8 mouse cellular contexts compared by ENCODE assay signal in the genomic region with DNA sequence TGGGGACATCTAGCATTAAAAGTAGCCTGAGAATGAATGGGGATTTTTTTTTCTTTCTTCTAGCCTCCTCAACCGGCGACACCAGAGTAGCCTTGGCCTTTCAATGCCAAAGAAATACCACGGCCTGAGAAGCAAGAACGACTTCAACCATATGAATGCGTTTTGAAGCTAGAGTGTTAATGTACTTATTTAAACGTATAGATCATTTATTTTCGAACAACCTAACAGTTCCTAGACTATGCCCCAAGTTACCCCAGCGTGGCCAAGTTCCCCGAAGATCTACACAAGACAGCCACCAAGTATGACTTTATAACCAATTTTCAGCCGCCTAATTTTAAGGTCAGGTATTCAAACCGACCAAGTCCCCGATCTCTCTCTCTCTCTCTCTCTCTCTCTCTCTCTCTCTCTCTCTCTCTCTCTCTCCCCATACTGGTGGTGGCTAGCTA. TPM values are rescaled to one million over a fixed set of nuclear protein-coding genes. Genes with fewer than 3 reads are reported as not detected.
DNase-seq lines count a peak whose midpoint lies in the region; ATAC-seq and TF ChIP-seq lines count a peak whose summit lies in the region.
"Had no signal": no experiment of that assay in that cellular context is flagged by ENCODE, and none has a peak within 500 bp of the region (broad histone marks: within the 10 kb centered on the region; RNA-seq: fewer than 3 reads in every experiment).

No protein-coding gene starts in this region.

- H3K27ac ChIP-seq in lung, postnatal 0 days (ENCODE audit: low read length), result no peak overlapping the region
- H3K27ac ChIP-seq in forebrain, embryonic 11.5 days (ENCODE audit: low read depth, low read length), result no peak overlapping the region
- 0 out of 2 replicates have a peak overlapping the region, but pooled peaks have one; percentile 44 for H3K27ac ChIP-seq in stomach, embryonic 15.5 days

- H3K9me3 ChIP-seq in lung, postnatal 0 days (ENCODE audit: low read length), result no peaks in the 10 kb centered on the region
- H3K9me3 ChIP-seq in forebrain, embryonic 11.5 days (ENCODE audit: control insufficient read depth, low read length), result no peaks in the 10 kb centered on the region
- H3K9me3 ChIP-seq in stomach, embryonic 15.5 days, result no peaks in the 10 kb centered on the region

- peak overlapping the region; percentile 85 for H3K4me2 ChIP-seq in lung, postnatal 0 days (replicated peaks; ENCODE audit: low read depth, low read length)
- H3K4me2 ChIP-seq in forebrain, embryonic 11.5 days (ENCODE audit: low read depth, low read length, severe bottlenecking), result peak overlapping the region; percentile 70; the same call in 1 of the 2 replicates
- peak overlapping the region; percentile 97 for H3K4me2 ChIP-seq in stomach, embryonic 15.5 days

- DNase-seq in lung, postnatal 0 days (ENCODE audit: low spot score), result no peak
- no peak for DNase-seq in lung, postnatal 10 days
- no peak for DNase-seq in forebrain, embryonic 11.5 days (ENCODE audit: low spot score)
- DNase-seq in liver, result peak; percentile 0
- no peak for DNase-seq in cerebellum, adult 9-10 months
- no peak for DNase-seq in cerebellum, adult 11 months

- peak overlapping the region; percentile 52 for H3K4me3 ChIP-seq in lung, postnatal 0 days (ENCODE audit: low read depth, low read length)
- H3K4me3 ChIP-seq in forebrain, embryonic 11.5 days (ENCODE audit: low read depth, low read length), result no peak overlapping the region; the same call in 1 of the 2 replicates
- peak overlapping the region; percentile 57 for H3K4me3 ChIP-seq in stomach, embryonic 15.5 days (replicated peaks)

- no peak for TF ChIP-seq CTCF in lung, postnatal 0 days (IDR thresholded peaks at IDR 0.05)

- no peak for TF ChIP-seq EP300 in lung, postnatal 0 days (IDR thresholded peaks at IDR 0.05)

- no peak overlapping the region for H3K9ac ChIP-seq in lung, postnatal 0 days (replicated peaks; ENCODE audit: low read depth)
- no peak overlapping the region for H3K9ac ChIP-seq in forebrain, embryonic 11.5 days (ENCODE audit: low read length)
- H3K9ac ChIP-seq in stomach, embryonic 15.5 days, result no peak overlapping the region

- no peaks in the 10 kb centered on the region for H3K36me3 ChIP-seq in lung, postnatal 0 days (ENCODE audit: insufficient read depth, low read length)
- no peaks in the 10 kb centered on the region for H3K36me3 ChIP-seq in forebrain, embryonic 11.5 days (ENCODE audit: control insufficient read depth, insufficient read depth, low read length)
- no peaks in the 10 kb centered on the region for H3K36me3 ChIP-seq in stomach, embryonic 15.5 days

- ATAC-seq in lung, postnatal 0 days, result no peak
- ATAC-seq in forebrain, embryonic 11.5 days (replicated peaks; ENCODE audit: low FRiP score), result no peak
- ATAC-seq in stomach, embryonic 15.5 days (ENCODE audit: insufficient read depth, low FRiP score, low read depth), result no peak

- peaks cover 10% of the 10 kb centered on the region for H3K4me1 ChIP-seq in lung, postnatal 0 days (ENCODE audit: insufficient read depth, low read depth, low read length)
- peaks cover 9% of the 10 kb centered on the region for H3K4me1 ChIP-seq in forebrain, embryonic 11.5 days (replicated peaks; ENCODE audit: control insufficient read depth, insufficient read depth, low read length)
- H3K4me1 ChIP-seq in stomach, embryonic 15.5 days, result peaks cover 24% of the 10 kb centered on the region

- peaks cover 90% of the 10 kb centered on the region for H3K27me3 ChIP-seq in lung, postnatal 0 days (replicated peaks; ENCODE audit: insufficient read depth, low read length)
- H3K27me3 ChIP-seq in forebrain, embryonic 11.5 days (ENCODE audit: control insufficient read depth, insufficient read depth, low read length), result peaks cover 100% of the 10 kb centered on the region
- peaks cover 93% of the 10 kb centered on the region for H3K27me3 ChIP-seq in stomach, embryonic 15.5 days (replicated peaks)

- 31% methylated on average over 12 of the region's 12 CpGs for WGBS in lung, postnatal 0 days
- 7% methylated on average over 12 of the region's 12 CpGs for WGBS in forebrain, embryonic 11.5 days
- WGBS in stomach, embryonic 15.5 days, result 23% methylated on average over 12 of the region's 12 CpGs

RNA-seq across cellular contexts. Expression of a gene that starts 0.8 kb away (rescaled TPM):
- polyA plus RNA-seq in lung, postnatal 0 days (2015; fragmentation: Nextera tagmentation; extraction: Ambion mirVana), result 7.5 and 8.7 TPM in 2 replicates
- polyA plus RNA-seq in forebrain, embryonic 11.5 days (2014; fragmentation: Nextera tagmentation; extraction: Ambion mirVana), result not detected in 2 replicates
- 7.6 and 12.1 TPM in 2 replicates for polyA plus RNA-seq in stomach, embryonic 15.5 days (2015; fragmentation: Nextera tagmentation; extraction: Ambion mirVana)

RNA-seq across cellular contexts. Expression of a gene that starts 7.7 kb away (rescaled TPM):
- polyA plus RNA-seq in lung, postnatal 0 days (2015; fragmentation: Nextera tagmentation; extraction: Ambion mirVana), result not detected in 2 replicates
- not detected in 2 replicates for polyA plus RNA-seq in forebrain, embryonic 11.5 days (2014; fragmentation: Nextera tagmentation; extraction: Ambion mirVana)
- not detected in 2 replicates for polyA plus RNA-seq in stomach, embryonic 15.5 days (2015; fragmentation: Nextera tagmentation; extraction: Ambion mirVana)
- polyA plus RNA-seq: brain, embryonic 14.5 days had no signal

RNA-seq across cellular contexts. Expression of a gene that starts 7.8 kb away (rescaled TPM):
- 4.3 and 4.8 TPM in 2 replicates for polyA plus RNA-seq in lung, postnatal 0 days (2015; fragmentation: Nextera tagmentation; extraction: Ambion mirVana)
- polyA plus RNA-seq in forebrain, embryonic 11.5 days (2014; fragmentation: Nextera tagmentation; extraction: Ambion mirVana), result not detected in 2 replicates
- polyA plus RNA-seq in stomach, embryonic 15.5 days (2015; fragmentation: Nextera tagmentation; extraction: Ambion mirVana), result 8.0 and 9.6 TPM in 2 replicates

RNA-seq across cellular contexts. Expression of a gene that starts 10.0 kb away (rescaled TPM):
- 0.06 and 0.07 TPM in 2 replicates for polyA plus RNA-seq in lung, postnatal 0 days (2015; fragmentation: Nextera tagmentation; extraction: Ambion mirVana)
- not detected in 2 replicates for polyA plus RNA-seq in forebrain, embryonic 11.5 days (2014; fragmentation: Nextera tagmentation; extraction: Ambion mirVana)
- polyA plus RNA-seq in stomach, embryonic 15.5 days (2015; fragmentation: Nextera tagmentation; extraction: Ambion mirVana), result 0.49 and 1.9 TPM in 2 replicates
- polyA plus RNA-seq: brain, embryonic 14.5 days had no signal

RNA-seq across cellular contexts. Expression of a gene that starts 12.4 kb away (rescaled TPM):
- polyA plus RNA-seq in lung, postnatal 0 days (2015; fragmentation: Nextera tagmentation; extraction: Ambion mirVana), result 0.95 and 1.1 TPM in 2 replicates
- polyA plus RNA-seq in forebrain, embryonic 11.5 days (2014; fragmentation: Nextera tagmentation; extraction: Ambion mirVana), result not detected in 2 replicates
- polyA plus RNA-seq in stomach, embryonic 15.5 days (2015; fragmentation: Nextera tagmentation; extraction: Ambion mirVana), result 1.7 and 1.9 TPM in 2 replicates
